Mouse (Mus musculus) embryonic fibroblast, embryonic 13.5 days (primary cell): ENCODE data around the gene Adgrg1.

Source experiments
- CTCF ChIP-seq: IDR thresholded peaks from 2 replicates; pipeline ENCODE4 v1.5.1; 2011; ENCODE audit warnings: mild to moderate bottlenecking, control low read depth, low read length, moderate library complexity, borderline replicate concordance; ENCODE audit not compliant: insufficient read depth
- POLR2A ChIP-seq: IDR thresholded peaks from 2 replicates; pipeline ENCODE4 v1.6.1; 2011; ENCODE audit warnings: low read depth, mild to moderate bottlenecking, control low read depth, low read length, moderate library complexity

GRCm38 (mm10) chr8:94976651-94977417 lies 2.3 kb downstream of the Adgrg1 start:
- TF ChIP-seq POLR2A (no peak), CTCF (no peak)
